Mouse (Mus musculus) megakaryocyte, embryonic 14.5 days (primary cell): Measurements from ENCODE around the gene Pde4b.

ENCODE experiments used
- FLI1 ChIP-seq: IDR thresholded peaks from 2 replicates; pipeline ENCODE4 v1.6.1; 2012; ENCODE audit warnings: low read length, inconsistent platforms, mixed read lengths
- GATA1 ChIP-seq: IDR thresholded peaks from 3 replicates; pipeline ENCODE4 v1.6.1; 2012; ENCODE audit warnings: mixed read lengths, low read length, inconsistent platforms, borderline replicate concordance

GRCm38 (mm10) chr4:102539598-102540180, 452.3 kb downstream of the Pde4b start:
- TF ChIP-seq GATA1: no peak
- no peak for TF ChIP-seq FLI1
